In the genomic region with DNA sequence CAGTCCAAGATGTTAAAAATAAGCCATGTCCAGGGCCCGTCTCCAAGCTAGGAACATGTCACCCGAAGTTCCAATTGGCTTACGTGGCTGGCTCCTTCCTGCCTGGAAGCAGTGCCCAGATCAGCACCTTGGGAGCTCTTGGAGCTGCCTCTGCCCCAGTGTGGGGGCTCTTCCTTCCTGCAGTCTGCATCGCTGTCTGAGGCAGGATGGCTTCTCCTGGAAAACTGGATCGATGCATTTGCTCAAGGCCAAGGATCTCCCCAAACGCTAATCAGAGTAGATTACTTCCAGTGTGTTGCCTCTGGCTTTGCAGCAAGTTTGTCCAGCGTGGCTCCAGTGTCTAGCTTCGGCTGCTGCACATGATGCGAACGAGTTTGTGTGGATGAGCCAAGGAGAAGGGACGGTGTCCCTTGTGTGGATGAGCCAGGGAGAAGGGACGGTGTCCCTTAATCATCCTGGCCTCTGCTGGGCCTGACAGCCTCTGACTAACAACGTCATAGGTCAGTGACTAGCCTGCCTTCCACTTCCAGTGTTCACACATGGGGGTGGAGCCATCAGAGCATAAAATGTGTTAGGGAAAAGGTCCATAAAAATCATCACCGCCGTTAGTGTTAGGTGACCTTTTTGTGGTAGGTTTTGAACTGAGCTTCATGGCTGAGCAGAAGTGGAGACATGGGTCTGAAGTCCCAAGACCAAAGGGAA, we compare ENCODE assay signal across 11 mouse cellular contexts. TPM values are rescaled to one million over a fixed set of nuclear protein-coding genes. Genes with fewer than 3 reads are reported as not detected.
DNase-seq lines count a peak whose midpoint lies in the region; ATAC-seq and TF ChIP-seq lines count a peak whose summit lies in the region.
"Had no signal": no experiment of that assay in that cellular context is flagged by ENCODE, and none has a peak within 500 bp of the region (broad histone marks: within the 10 kb centered on the region; RNA-seq: fewer than 3 reads in every experiment).

No protein-coding gene starts in this region.

- peak overlapping the region; percentile 63 for H3K27ac ChIP-seq in kidney, embryonic 15.5 days

- peak overlapping the region; percentile 22 for H3ac ChIP-seq in C2C12 (ENCODE audit: control insufficient read depth, insufficient read length, low read depth)

- peaks cover 65% of the 10 kb centered on the region for H3K4me1 ChIP-seq in kidney, embryonic 15.5 days

- no peak overlapping the region for H3K4me3 ChIP-seq in C2C12 (ENCODE audit: insufficient read depth, poor library complexity, severe bottlenecking)
- H3K4me3 ChIP-seq in kidney, embryonic 15.5 days (replicated peaks), result no peak overlapping the region

- H3K27me3 ChIP-seq in C2C12 (ENCODE audit: control insufficient read depth, insufficient read depth, insufficient read length), result no peaks in the 10 kb centered on the region
- no peaks in the 10 kb centered on the region for H3K27me3 ChIP-seq in kidney, embryonic 15.5 days

- peaks cover 93% of the 10 kb centered on the region for H3K79me3 ChIP-seq in C2C12 (ENCODE audit: low read depth)

- 28% methylated on average over 15 of the region's 15 CpGs for WGBS in kidney, embryonic 15.5 days

- H3K4me2 ChIP-seq in kidney, embryonic 15.5 days, result 0 out of 2 replicates have a peak overlapping the region, but pooled peaks have one; percentile 5
- H3K4me2 ChIP-seq: liver, embryonic 11.5 days had no signal

- no peak for TF ChIP-seq CTCF in C2C12 (IDR thresholded peaks at IDR 0.05; ENCODE audit: control insufficient read depth, insufficient read depth, insufficient read length)

- H3K9ac ChIP-seq in kidney, embryonic 15.5 days, result no peak overlapping the region

- ATAC-seq in kidney, embryonic 15.5 days (replicated peaks; ENCODE audit: low FRiP score), result peak; percentile 72

- DNase-seq in cerebellum, adult 18-20 months, result peak; percentile 41
- DNase-seq in cerebellum, postnatal 36 days, result no peak
- DNase-seq in gastrocnemius, adult 18-20 months (ENCODE audit: low spot score), result peak; percentile 53
- no peak for DNase-seq in B cell, adult 2 months
- DNase-seq in urinary bladder, postnatal 10 days (ENCODE audit: low spot score), result no peak
- DNase-seq in ovary, postnatal 10 days (ENCODE audit: low spot score), result no peak

- no peaks in the 10 kb centered on the region for H3K9me3 ChIP-seq in kidney, embryonic 15.5 days (replicated peaks)

- peaks cover 100% of the 10 kb centered on the region for H3K79me2 ChIP-seq in C2C12 (ENCODE audit: control insufficient read depth, insufficient read depth)

- peaks cover 36% of the 10 kb centered on the region for H3K36me3 ChIP-seq in C2C12 (ENCODE audit: control insufficient read depth, insufficient read depth)
- H3K36me3 ChIP-seq in kidney, embryonic 15.5 days, result no peaks in the 10 kb centered on the region

TF ChIP-seq in C2C12, 6 proteins besides CTCF, POLR2A, EP300 and RAD21:
- TF ChIP-seq FOSL1 (IDR thresholded peaks at IDR 0.05; ENCODE audit: insufficient read depth, low read length, poor library complexity, severe bottlenecking), result no peak
- no peak for TF ChIP-seq MYOG (IDR thresholded peaks at IDR 0.05; ENCODE audit: control insufficient read depth, extremely low read depth, insufficient read length)
- TF ChIP-seq MAX (IDR thresholded peaks at IDR 0.05), result no peak
- TF ChIP-seq CEBPB (IDR thresholded peaks at IDR 0.05; ENCODE audit: low read depth), result no peak
- TF ChIP-seq USF1 (IDR thresholded peaks at IDR 0.05; ENCODE audit: low read depth), result no peak
- no peak for TF ChIP-seq MYOD1 (IDR thresholded peaks at IDR 0.05; ENCODE audit: control insufficient read depth, insufficient read length, low read depth)

RNA-seq across cellular contexts. Expression of a gene that starts 25.0 kb away (rescaled TPM):
- polyA plus RNA-seq in C2C12 (2012; fragmentation: generic; extraction: Trizol), result 154 TPM
- 10 to 100 TPM in 1 of 2 experiments, 1 to 10 TPM in 1; 6.2 to 10.5 TPM for total RNA-seq in gastrocnemius, adult 18-20 months (2021)
- polyA plus RNA-seq in kidney, embryonic 15.5 days (2015; fragmentation: Nextera tagmentation; extraction: Ambion mirVana), result 19.4 and 20.6 TPM in 2 replicates

RNA-seq across cellular contexts. Expression of a gene that starts 51.4 kb away (rescaled TPM):
- polyA plus RNA-seq in C2C12 (2012; fragmentation: generic; extraction: Trizol), result not detected
- not detected for total RNA-seq in gastrocnemius, adult 18-20 months (2021)
- polyA plus RNA-seq in kidney, embryonic 15.5 days (2015; fragmentation: Nextera tagmentation; extraction: Ambion mirVana), result not detected in 2 replicates
- total RNA-seq: heart, postnatal 36 days had no signal
- polyA plus RNA-seq: cerebellum, adult 2 months; liver, embryonic 11.5 days had no signal

Comparison
In these comparisons a context has a peak if more than half of its experiments do, and no peak if none do; other contexts are left out.
1. DNase-seq: peak in cerebellum, adult 18-20 months (2 of 2) and gastrocnemius, adult 18-20 months (single experiment); none in cerebellum, postnatal 36 days (0 of 2), B cell, adult 2 months (0 of 2), urinary bladder, postnatal 10 days (single experiment) and ovary, postnatal 10 days (single experiment).